Mouse (Mus musculus) layer of hippocampus, postnatal 25 days (tissue): ENCODE data around the gene Stx4a. TPM values are rescaled to one million over a fixed set of nuclear protein-coding genes. Genes with fewer than 3 reads are reported as not detected.
"Not testable (repeated sequence)": the region's sequence is repeated elsewhere in the genome, so short reads cannot be mapped to it uniquely, and the experiment has no call there.

ENCODE experiments used
- DNase-seq, 2 experiments: peaks; one replicate each; pipeline ENCODE4 v3.0.0; 2022; ENCODE audit warnings: mixed read lengths in 2 of 2, low spot score in 1 of 2; ENCODE audit errors: extremely low spot score in 1 of 2
- total RNA-seq, 2 experiments: library from RNA; stranded (reverse); gene quantifications; 2 replicates each; pipeline ENCODE4 v1.2.3; 2021

Gene Stx4a
- total RNA-seq, 2 experiments from 2014 or later: 59.9 to 62.5 TPM

GRCm38 (mm10) chr7:127858258-127858657, 34.2 kb downstream of the Stx4a start:
- no peak for DNase-seq

- no peak for DNase-seq
These were observed 42.3 kb downstream of the Stx4a start for GRCm38 (mm10) chr7:127866434-127866833.

- DNase-seq: no peak
These were observed 43.5 kb downstream of the Stx4a start for GRCm38 (mm10) chr7:127867641-127868040.

- DNase-seq: no peak
These were observed 45.2 kb downstream of the Stx4a start for GRCm38 (mm10) chr7:127869149-127869810.

GRCm38 (mm10) chr7:127870136-127870821, 46.2 kb downstream of the Stx4a start:
- DNase-seq: no peak

- DNase-seq: no peak
These were observed 50.9 kb downstream of the Stx4a start for GRCm38 (mm10) chr7:127874812-127875626.

- DNase-seq: peak in 1 of 2 experiments; percentile 85
These were observed 51.5 kb downstream of the Stx4a start for GRCm38 (mm10) chr7:127875627-127876001.

- DNase-seq: peak; percentile 67 to 70
These were observed 52.0 kb downstream of the Stx4a start, which contains the start of gene Zfp646 for GRCm38 (mm10) chr7:127876041-127876466. Gene Zfp646, plus strand, starts transcription at chr7:127876221.

- DNase-seq: peak; percentile 86 to 87
These were observed 52.6 kb downstream of the Stx4a start, which contains the start of gene Zfp668 for GRCm38 (mm10) chr7:127876467-127877348. Gene Zfp668, minus strand, starts transcription at chr7:127876828.

- no peak for DNase-seq
These were observed 55.2 kb downstream of the Stx4a start for GRCm38 (mm10) chr7:127879301-127879700.

- no peak for DNase-seq
These were observed 56.3 kb downstream of the Stx4a start for GRCm38 (mm10) chr7:127880431-127880830.

GRCm38 (mm10) chr7:127885951-127886350, 61.9 kb downstream of the Stx4a start:
- DNase-seq: no peak

- no peak for DNase-seq
These were observed 62.5 kb downstream of the Stx4a start for GRCm38 (mm10) chr7:127886551-127886950.

- no peak for DNase-seq
These were observed 63.1 kb downstream of the Stx4a start for GRCm38 (mm10) chr7:127887191-127887590.

GRCm38 (mm10) chr7:127887781-127888180, 63.7 kb downstream of the Stx4a start:
- DNase-seq: no peak

- DNase-seq: no peak
These were observed 64.7 kb downstream of the Stx4a start for GRCm38 (mm10) chr7:127888821-127889220.

- no peak for DNase-seq
These were observed 66.7 kb downstream of the Stx4a start, which contains the start of gene Prss53 for GRCm38 (mm10) chr7:127890798-127891197. Gene Prss53, minus strand, starts transcription at chr7:127890970.

GRCm38 (mm10) chr7:127894480-127894879, 70.4 kb downstream of the Stx4a start:
- no peak for DNase-seq

GRCm38 (mm10) chr7:127895442-127895841, 71.3 kb downstream of the Stx4a start, which contains the start of the genes Gm21974 and Vkorc1:
Gene Gm21974, minus strand, starts transcription at chr7:127895454.
Gene Vkorc1, minus strand, starts transcription at chr7:127895617.
- DNase-seq: peak; percentile 78

GRCm38 (mm10) chr7:127895891-127896290, 71.8 kb downstream of the Stx4a start:
- DNase-seq: not testable (repeated sequence)
